Mouse (Mus musculus) forebrain, embryonic 16.5 days (tissue): Measurements from ENCODE around the gene Gm10226. TPM values are rescaled to one million over a fixed set of nuclear protein-coding genes. Genes with fewer than 3 reads are reported as not detected.
"Not testable (repeated sequence)": the region's sequence is repeated elsewhere in the genome, so short reads cannot be mapped to it uniquely, and the experiment has no call there.

Experiments used
- ATAC-seq: fragments of 200-750 bp; cut with Nextera tagmentation; 2 replicates; pipeline ENCODE4 v1.8.0; 2017; ENCODE audit warnings: mild to moderate bottlenecking, moderate library complexity
- H3K27ac ChIP-seq: fragments of 300-500 bp; sonication (generic); 2 replicates; pipeline ENCODE4 v1.5.1; 2014; ENCODE audit warnings: low read length, control low read depth
- H3K27me3 ChIP-seq: fragments of 300-500 bp; sonication (generic); replicated peaks from 2 replicates; pipeline ENCODE4 v1.6.1; 2014; ENCODE audit warnings: low read length; ENCODE audit not compliant: control insufficient read depth, insufficient read depth
- H3K36me3 ChIP-seq: fragments of 300-500 bp; sonication (generic); 2 replicates; pipeline ENCODE4 v1.6.1; 2014; ENCODE audit not compliant: control insufficient read depth, insufficient read depth
- H3K4me1 ChIP-seq: fragments of 300-500 bp; sonication (generic); replicated peaks from 2 replicates; pipeline ENCODE4 v1.6.1; 2014; ENCODE audit warnings: low read length; ENCODE audit not compliant: control insufficient read depth, insufficient read depth
- H3K4me2 ChIP-seq: fragments of 300-500 bp; sonication (generic); 2 replicates; pipeline ENCODE4 v1.6.1; 2014; ENCODE audit warnings: mild to moderate bottlenecking, low read length, control low read depth
- H3K4me3 ChIP-seq: fragments of 300-500 bp; sonication (generic); replicated peaks from 2 replicates; pipeline ENCODE4 v1.5.1; 2014; ENCODE audit warnings: mild to moderate bottlenecking, low read length, control low read depth
- H3K9ac ChIP-seq: fragments of 300-500 bp; sonication (generic); replicated peaks from 2 replicates; pipeline ENCODE4 v1.6.1; 2014; ENCODE audit warnings: low read depth, low read length, control low read depth
- H3K9me3 ChIP-seq: fragments of 300-500 bp; sonication (generic); 2 replicates; pipeline ENCODE4 v1.6.1; 2016; ENCODE audit warnings: low read length; ENCODE audit not compliant: control insufficient read depth
- WGBS: fragments of 180-500 bp; shearing (Covaris S2); extraction: QIAGEN DNeasy Blood & Tissue Kit; methylation state at CpG from one replicate; pipeline ENCODE4 v1.1.7; 2014; 5-methylcytosine and 5-hydroxymethylcytosine counted together
- polyA plus RNA-seq: library from polyadenylated mRNA; unstranded; fragments of >200 nt; fragmentation: Nextera tagmentation; extraction: Ambion mirVana; gene quantifications from 2 replicates; pipeline ENCODE4 v1.2.1, GENCODE M21; 2015

The Gm10226 gene
- polyA plus RNA-seq, 1 experiment from 2014 or later: 23.5 TPM

DNA sequence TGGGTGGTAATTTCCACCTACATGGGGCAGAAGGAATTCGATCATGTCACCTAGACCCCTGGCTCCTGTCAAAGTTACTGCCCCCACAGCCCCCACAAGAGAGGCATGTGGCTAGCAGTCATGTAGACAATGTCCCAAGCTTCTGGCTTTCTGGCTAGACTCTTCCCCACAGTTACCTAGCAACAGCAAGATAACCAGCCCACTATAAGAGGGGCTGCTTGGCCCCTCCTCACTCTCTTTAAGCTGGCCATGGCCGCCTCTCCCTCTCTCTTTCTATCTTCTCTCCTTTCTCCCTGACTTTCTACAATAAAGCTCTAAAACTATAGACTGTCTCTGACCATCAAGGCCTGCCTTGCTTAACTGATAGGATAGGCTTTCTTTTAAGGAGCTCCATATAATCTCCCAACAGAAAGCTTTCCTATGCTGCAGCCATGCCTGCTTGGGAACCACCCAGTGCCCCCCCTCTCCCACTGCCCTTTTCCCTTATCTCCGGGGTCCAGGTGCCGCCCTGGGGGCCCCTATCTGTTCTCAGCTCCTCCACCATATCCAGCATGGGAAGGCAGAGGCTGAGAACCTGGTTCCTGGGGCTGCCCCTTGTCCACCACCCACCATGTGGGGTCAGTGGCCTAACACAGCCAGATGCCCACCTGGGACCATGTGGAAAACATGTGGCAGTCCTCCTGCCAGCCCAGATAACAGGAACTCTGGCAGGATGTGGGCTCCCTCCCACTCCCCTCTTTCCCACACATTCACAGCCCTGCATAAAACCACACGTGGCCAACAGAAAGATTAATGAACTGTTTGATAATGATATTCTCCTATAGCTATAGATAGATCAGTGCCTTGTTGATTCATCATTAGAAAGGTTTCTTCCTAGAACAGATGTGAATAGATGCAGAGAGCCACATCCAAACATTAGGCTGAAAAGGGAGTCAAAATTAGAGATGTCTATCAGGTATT lies 10.9 kb downstream of the Gm10226 start:
- H3K9me3 ChIP-seq: no peaks in the 10 kb centered on the region
- H3K9ac ChIP-seq: no peak overlapping the region
- no peak overlapping the region for H3K27ac ChIP-seq
- H3K4me2 ChIP-seq: no peak overlapping the region
- H3K27me3 ChIP-seq: no peaks in the 10 kb centered on the region
- H3K4me3 ChIP-seq: no peak overlapping the region
- ATAC-seq: no peak
- WGBS: 49% methylated on average over 5 of the region's 5 CpGs
- peaks cover 4% of the 10 kb centered on the region for H3K4me1 ChIP-seq
- no peaks in the 10 kb centered on the region for H3K36me3 ChIP-seq

DNA sequence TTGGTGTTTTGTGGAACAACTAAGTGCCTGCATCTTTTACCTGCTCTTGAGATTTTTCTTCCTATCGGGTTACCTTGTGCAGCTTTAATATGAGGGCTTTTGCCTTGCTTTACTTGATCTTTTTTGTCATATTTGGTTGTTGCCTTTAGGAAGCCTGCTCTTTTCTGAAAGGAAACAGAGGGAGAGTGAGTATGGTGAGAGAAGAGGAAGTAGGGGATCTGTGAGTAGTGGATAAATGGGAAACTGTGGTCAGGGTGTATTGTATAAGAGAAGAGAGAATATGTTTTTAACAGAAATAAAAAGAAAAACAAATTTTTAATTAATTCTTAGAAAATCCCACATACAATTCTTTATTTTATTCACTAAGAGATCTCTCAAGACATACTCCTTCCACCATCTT lies 11.8 kb downstream of the Gm10226 start:
- Histone ChIP-seq H3K9ac (no peak overlapping the region), H3K4me1 (peaks cover 6% of the 10 kb centered on the region), H3K9me3 (no peaks in the 10 kb centered on the region), H3K27ac (no peak overlapping the region), H3K4me3 (no peak overlapping the region), H3K27me3 (no peaks in the 10 kb centered on the region), H3K4me2 (no peak overlapping the region), H3K36me3 (no peaks in the 10 kb centered on the region)
- 98% methylated on average over 1 of the region's 1 CpGs for WGBS
- no peak for ATAC-seq

DNA sequence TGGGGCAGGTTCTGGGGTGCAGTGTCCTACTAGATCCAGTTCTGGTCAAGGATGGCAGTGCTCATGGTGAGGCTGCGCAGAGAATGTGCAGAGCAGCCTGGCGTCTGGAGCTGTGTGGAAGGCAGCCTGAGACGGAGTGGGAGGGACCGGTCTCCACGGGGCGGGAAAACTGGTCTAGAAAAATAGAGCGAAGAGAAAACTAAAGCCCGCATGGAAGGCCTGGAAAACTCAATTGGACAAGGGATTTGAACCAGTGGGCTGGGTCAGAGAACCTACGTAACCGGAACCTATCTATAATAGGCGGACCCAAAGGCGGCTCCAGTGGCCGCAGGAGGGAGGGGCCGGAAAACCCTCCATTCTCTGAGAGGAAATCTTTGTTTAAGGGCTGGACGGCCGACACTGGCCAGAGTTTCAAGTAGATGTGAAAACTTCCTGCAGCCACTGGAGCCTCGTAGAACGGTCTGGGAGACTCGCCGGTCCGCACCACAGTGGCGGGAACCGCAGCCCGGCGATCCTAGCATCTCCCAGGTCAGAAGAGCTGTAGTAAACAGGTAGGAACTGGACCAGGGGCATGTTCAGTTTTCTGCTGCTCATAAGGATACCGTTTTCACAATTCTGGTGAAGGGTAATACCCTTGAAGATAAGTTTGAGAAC lies 15.8 kb downstream of the Gm10226 start, which contains the start of gene Zfp760:
TSS of gene Zfp760 (plus strand) at position 399 of the 654 bp plus-strand sequence.
- 5% methylated on average over 26 of the region's 26 CpGs for WGBS
- ATAC-seq: peak; percentile 98
- peak within 1 kb of the TSS; percentile 85 for H3K4me3 ChIP-seq
- H3K4me1 ChIP-seq: peaks cover 12% of the 10 kb centered on the region
- no peaks in the 10 kb centered on the region for H3K9me3 ChIP-seq
- peak within 1 kb of the TSS; percentile 65 for H3K4me2 ChIP-seq
- no peaks in the 10 kb centered on the region for H3K36me3 ChIP-seq
- peak within 1 kb of the TSS; percentile 76 for H3K9ac ChIP-seq
- no peaks in the 10 kb centered on the region for H3K27me3 ChIP-seq
- peak within 1 kb of the TSS; percentile 84 for H3K27ac ChIP-seq

DNA sequence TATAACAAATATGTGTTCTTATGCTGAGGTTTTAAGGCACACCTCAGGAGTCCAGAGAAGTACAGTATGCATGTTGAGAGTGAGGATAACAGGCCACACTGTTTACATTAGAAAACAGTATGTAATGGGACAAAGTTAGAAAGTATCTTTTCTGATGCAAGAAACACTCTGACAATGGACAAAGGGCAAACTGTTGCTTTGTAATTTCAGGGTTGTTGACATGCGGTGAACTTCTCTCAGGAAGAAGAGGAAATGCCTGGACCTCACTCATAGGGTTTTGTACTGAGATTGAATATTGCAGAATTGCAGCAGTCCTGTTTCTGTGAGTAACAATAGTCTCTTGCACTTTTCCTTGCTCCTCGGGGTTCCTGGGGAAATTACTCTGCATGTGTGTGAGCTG lies 16.7 kb downstream of the Gm10226 start:
- H3K36me3 ChIP-seq: no peaks in the 10 kb centered on the region
- peak overlapping the region; percentile 41 for H3K9ac ChIP-seq
- ATAC-seq: no peak
- no peaks in the 10 kb centered on the region for H3K9me3 ChIP-seq
- H3K4me2 ChIP-seq: peak overlapping the region; percentile 65
- WGBS: 10% methylated on average over 2 of the region's 2 CpGs
- no peak overlapping the region for H3K27ac ChIP-seq
- peaks cover 12% of the 10 kb centered on the region for H3K4me1 ChIP-seq
- peak overlapping the region; percentile 85 for H3K4me3 ChIP-seq
- no peaks in the 10 kb centered on the region for H3K27me3 ChIP-seq

DNA sequence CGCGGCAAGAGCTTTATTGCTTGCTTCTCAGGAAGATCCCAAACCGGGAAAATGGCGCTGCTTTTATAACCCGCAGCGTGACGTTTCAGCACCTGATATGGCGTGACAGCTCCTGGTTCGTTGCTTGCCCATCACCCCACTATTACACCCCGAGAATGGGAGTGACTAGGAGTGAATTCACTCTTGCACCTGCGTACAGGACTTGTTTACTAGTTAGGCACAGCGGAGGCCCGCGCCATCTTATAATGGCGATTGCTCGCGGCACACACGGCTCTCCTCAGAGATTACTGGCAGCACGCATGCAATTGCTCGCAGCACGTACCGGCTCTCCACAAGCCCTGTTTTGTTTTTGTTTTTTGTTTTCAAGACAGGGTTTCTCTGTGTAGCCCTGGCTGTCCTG lies 38.8 kb downstream of the Gm10226 start, which contains the start of gene Zfp229:
TSS of gene Zfp229 (plus strand) at position 301 of the 400 bp plus-strand sequence.
- WGBS: 96% methylated on average over 9 of the region's 22 CpGs
- not testable (repeated sequence) for H3K4me1 ChIP-seq, H3K27me3 ChIP-seq, ATAC-seq, H3K27ac ChIP-seq, H3K4me2 ChIP-seq, H3K9me3 ChIP-seq, H3K4me3 ChIP-seq, H3K9ac ChIP-seq, H3K36me3 ChIP-seq

DNA sequence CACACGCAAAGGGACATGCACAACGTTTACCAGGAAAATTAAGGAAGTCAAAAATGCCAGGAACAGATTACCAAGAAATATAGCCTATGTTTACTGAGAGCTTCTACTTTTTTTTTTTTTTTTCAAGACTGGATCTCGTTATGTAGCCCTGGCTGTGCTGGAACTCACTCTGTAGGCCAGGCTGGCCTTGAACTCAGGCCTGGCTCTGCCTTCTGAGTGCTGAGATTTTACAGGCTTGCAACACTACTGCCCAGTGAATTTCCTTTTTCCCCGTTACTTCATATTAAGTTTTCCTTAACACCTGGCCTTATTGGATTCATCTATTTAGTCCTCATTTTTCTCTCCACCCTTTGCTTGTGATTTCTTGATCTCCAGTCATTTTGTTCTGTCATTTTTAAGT lies 41.4 kb downstream of the Gm10226 start:
- peak; percentile 29 for ATAC-seq

DNA sequence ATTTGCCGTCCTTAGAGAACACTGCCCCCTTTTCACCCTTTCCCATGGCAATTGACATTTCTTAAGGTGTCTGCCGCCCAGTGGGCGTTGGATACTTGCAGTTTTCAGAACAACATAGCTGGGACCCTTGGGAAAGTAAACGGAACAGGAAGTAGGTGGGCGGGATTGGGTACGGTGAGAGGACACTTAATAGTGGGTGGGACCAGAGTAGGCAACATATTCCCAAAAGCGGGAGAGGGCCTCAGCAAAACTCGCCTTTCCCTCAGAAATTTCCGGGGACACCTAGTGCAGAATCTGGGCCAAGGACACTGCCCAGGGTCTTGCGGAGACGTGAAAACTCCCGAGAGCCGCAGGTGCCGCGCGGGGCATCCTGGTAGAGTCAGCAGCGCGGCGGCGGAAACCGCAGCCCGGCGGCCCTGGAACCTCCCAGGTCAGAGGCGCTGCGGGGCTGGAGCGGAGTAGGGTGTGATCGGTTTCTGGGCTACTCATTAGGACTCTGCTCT lies 41.9 kb downstream of the Gm10226 start:
- WGBS: under 1% methylated on average over 27 of the region's 27 CpGs
- H3K9me3 ChIP-seq: no peaks in the 10 kb centered on the region
- H3K36me3 ChIP-seq: peaks cover 6% of the 10 kb centered on the region; the same call in 1 of the 2 replicates
- H3K27ac ChIP-seq: peak overlapping the region; percentile 83
- H3K9ac ChIP-seq: peak overlapping the region; percentile 88
- peaks cover 8% of the 10 kb centered on the region for H3K4me1 ChIP-seq
- peak overlapping the region; percentile 80 for H3K4me2 ChIP-seq
- H3K4me3 ChIP-seq: peak overlapping the region; percentile 87
- no peaks in the 10 kb centered on the region for H3K27me3 ChIP-seq
- peak; percentile 99 for ATAC-seq

More for the DNA sequence above, 41.4 kb downstream of the Gm10226 start:
- Histone ChIP-seq H3K4me3 (peak overlapping the region; percentile 87), H3K27ac (peak overlapping the region; percentile 69), H3K36me3 (peaks cover 4% of the 10 kb centered on the region; the same call in 1 of the 2 replicates), H3K9ac (peak overlapping the region; percentile 88), H3K4me1 (peaks cover 8% of the 10 kb centered on the region), H3K4me2 (peak overlapping the region; percentile 80), H3K9me3 (no peaks in the 10 kb centered on the region), H3K27me3 (no peaks in the 10 kb centered on the region)
- WGBS: 80% methylated on average over 4 of the region's 4 CpGs
